Mouse (Mus musculus): ENCODE measurements around the gene Cd99l2. TPM values are rescaled to one million over a fixed set of nuclear protein-coding genes. Genes with fewer than 3 reads are reported as not detected.

The Cd99l2 gene
- 27.8 TPM for polyA plus RNA-seq (2017; shearing (Covaris generic))

GRCm38 (mm10) chrX:71492634-71493278 lies at the start of gene Cd99l2:
Cd99l2 (minus strand) TSS chrX:71492849.

Other genes with a start within 250 kb of the Cd99l2 start
- 8.3 TPM for gene Mtmr1, start 128.1 kb downstream of the Cd99l2 start, polyA plus RNA-seq (2017; shearing (Covaris generic))
- 22.6 TPM for gene Hmgb3, start 63.1 kb upstream of the Cd99l2 start, polyA plus RNA-seq (2017; shearing (Covaris generic))
- gene Gpr50, start 170.8 kb upstream of the Cd99l2 start, polyA plus RNA-seq (2017; shearing (Covaris generic)): not detected

All from inflammation-experienced regulatory T-cells, adult 16 weeks (primary cell).